Mouse (Mus musculus) adrenal gland, postnatal 14 days (tissue): Measurements from ENCODE around the gene Lrrc28. TPM values are rescaled to one million over a fixed set of nuclear protein-coding genes. Genes with fewer than 3 reads are reported as not detected.
"Not testable (repeated sequence)": the region's sequence is repeated elsewhere in the genome, so short reads cannot be mapped to it uniquely, and the experiment has no call there.

Source experiments
- DNase-seq: peaks from one replicate; pipeline ENCODE4 v3.0.0; 2021; ENCODE audit warnings: mixed read lengths
- total RNA-seq: library from RNA; stranded (reverse); gene quantifications from 2 replicates; pipeline ENCODE4 v1.2.3, GENCODE M21; 2021

Gene Lrrc28
- total RNA-seq, 1 experiment from 2014 or later, result 19.5 TPM

DNA sequence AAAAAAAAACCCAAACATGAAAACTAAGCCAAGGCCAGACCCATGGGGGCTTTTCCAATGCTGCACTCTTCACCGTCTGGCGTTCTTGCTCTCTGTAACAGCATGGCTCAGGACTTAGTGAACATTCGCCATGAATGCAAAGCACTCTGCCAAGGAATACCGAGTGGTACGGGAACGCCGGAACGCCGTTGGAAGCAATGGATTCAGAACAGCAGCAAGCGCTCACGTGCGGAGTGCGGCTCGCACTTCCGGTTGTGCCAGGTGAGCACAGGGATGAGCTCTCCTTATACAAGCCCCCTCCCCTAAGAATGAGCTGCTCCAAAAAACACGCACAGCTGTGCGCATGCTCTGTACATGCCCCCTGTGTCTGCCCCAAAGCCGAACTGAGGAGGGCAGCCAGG is 116.2 kb downstream of the Lrrc28 start:
- DNase-seq, result no peak

DNA sequence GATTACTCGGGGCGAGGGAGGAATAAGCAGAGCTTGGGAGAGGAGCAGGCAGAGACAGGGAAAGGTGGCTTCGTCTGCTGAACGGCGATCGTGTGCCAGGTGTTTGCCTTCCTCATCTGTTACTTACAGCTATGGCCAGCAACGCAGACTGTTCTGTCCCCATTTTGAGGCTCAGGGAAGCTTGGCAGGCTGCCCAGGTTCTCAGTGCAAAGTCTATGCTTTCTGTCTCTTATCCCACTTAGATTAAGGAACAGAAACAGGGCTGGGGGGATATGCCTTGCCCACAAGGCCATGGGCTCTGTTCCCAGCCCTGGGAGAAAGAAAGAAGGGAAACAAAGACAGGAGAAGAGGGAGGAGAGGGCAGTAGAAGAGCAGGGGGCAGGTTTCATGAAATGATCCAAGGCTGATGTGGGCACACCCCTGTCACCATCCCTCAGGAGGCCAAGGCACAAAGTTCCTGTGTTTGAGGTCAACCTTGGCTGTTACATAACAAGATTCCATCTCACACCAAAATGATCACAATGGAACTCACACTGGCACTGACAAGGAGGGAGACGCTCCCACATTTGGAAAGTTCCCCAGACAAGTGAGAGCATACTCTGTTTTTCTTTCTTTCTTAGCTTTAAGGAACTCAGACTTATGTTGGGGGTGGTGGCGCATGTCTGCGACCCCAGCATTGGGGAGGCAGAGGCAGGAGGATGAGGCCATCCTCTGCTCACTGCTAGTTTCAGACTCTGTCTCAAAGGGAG is 116.8 kb downstream of the Lrrc28 start:
- peak; percentile 33 for DNase-seq

DNA sequence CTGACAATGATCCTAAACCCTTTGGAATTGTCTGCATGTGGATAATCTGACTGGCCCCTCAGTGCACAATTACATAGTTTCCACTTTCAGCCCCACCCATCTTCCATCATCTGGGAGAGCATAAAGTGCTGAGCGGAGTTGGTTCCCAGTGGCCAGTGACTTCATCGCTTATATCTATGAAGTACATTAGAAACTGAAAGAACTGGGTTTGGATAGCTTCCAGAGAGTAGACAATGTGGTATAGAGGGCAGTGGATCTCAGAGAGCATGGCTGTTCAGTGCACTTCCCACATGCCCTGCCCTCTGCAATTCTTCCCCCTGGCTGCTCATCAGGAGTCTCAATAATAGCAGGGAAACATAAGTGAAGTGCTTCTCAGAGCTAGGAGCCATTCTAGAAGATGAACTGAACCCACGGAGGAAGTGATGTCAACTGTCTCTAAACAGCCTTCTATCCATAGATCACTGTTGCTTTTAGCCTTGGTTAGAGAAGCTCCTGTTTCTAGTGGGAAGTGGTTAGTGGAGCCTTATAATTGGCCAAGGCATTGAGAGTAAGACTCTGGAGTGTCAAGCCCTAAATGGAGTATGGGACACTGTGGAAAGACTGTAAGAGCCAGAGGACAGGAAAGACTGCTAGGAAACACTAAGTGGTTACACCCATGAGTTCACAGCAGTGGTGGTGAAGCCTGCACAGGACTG is 119.0 kb downstream of the Lrrc28 start:
- no peak for DNase-seq

DNA sequence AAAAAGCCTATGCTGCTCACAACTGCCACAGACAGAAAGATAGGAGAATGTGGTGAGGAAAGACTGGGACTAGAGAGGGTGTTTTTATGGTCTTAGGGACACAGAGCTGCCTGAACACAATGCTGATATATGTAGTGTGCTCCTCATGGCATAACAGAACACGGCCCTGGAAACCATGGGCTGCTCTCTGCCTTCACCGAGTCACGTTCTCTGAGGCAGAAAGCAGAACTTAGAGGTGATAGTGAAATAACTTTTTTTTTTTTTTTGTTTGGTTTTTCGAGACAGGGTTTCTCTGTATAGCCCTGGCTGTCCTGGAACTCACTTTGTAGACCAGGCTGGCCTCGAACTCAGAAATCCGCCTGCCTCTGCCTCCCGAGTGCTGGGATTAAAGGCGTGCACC is 121.0 kb downstream of the Lrrc28 start:
- DNase-seq, result not testable (repeated sequence)

DNA sequence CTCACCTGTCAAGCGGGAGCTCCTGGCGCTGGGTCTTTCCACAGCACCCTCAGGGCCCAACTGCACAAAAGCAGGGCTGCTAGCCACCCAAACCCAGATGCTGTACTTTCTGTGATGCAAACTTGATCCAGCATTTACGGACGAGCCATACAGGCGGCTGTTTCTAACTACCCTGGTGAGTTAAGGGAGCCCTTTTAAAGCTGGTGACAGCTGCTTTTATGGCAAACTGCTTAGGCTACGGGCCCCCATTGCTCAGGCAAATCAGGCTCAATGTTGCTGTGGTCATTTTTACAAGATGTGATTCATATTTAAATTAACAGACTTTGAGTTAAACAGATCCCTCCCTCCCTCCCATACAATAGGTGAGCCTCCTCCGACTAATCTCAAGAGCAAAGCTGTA is 121.7 kb downstream of the Lrrc28 start:
- DNase-seq, result no peak

DNA sequence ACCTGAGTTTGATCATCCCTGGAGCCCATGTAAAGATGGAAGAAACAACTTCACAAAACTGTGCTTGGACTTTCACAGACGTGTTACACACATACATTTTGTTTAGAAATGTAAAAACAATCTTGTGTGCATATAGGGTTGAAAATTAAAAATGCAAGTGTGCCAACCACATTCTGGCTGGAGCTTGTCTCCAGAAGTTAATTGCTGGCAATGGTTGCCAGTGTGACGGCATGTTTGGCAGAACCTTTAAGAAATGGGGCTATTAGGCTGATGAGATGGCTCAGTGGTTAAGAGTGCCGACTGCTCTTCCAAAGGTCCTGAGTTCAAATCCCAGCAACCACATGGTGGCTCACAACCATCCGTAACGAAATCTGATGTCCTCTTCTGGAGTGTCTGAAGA is 123.3 kb downstream of the Lrrc28 start:
- DNase-seq, result not testable (repeated sequence)

DNA sequence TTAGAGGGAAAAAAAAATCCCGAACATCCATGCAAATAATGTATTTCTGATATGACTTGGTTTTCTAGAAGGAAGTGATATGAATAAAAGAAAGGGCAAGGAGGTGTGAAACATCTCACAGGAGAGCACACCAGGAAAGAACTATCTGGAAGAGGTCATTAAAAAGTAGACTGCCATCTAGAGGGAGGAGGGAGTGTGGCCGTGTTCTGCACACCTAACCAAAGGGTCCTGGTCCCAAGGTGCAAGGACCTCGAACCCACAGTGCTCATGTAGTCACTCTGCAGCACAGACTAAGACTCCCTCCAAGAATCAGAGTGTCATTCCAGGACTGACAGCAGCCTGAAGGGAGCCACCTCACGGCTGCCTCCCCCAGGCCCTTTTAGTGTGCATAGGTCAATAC is 124.1 kb downstream of the Lrrc28 start:
- DNase-seq, result no peak

DNA sequence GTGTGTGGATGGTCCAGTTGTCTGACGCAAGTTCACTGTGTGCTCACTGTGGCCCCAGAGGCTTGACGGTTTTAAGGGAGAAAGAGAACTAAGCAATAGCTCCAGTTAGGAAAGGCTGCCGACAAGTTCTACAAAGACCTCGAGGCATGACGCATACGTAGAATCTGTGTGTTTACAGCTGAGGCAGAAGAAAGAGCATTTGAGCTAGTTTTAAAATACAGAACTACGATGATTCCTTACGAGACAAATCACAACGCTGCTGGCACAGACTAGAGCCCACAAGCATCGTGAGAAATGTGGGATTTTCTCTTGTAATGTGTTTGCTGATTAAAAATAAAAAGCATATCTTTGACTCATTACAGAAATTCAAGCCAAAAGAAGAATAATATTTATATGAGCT is 125.1 kb downstream of the Lrrc28 start:
- DNase-seq, result no peak

DNA sequence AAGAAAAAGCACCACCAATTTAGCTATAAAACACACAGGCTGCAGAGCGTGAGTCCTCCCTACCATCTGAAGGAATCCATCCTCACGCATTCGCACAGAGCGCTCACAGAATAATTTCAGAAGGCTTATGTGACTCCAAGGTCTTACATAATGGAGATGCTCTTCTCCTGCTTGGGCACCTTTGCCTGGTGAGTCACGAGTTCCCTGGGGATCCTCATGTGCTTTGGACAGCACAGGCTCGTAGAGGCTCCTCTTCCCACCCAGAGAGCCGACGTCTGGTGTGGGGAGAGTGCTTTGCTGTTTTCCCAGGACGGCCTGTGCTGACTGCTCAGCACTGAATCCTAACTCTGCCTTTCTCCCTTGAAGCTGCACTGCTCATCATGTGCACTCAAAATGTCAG is 129.4 kb downstream of the Lrrc28 start:
- DNase-seq, result no peak

DNA sequence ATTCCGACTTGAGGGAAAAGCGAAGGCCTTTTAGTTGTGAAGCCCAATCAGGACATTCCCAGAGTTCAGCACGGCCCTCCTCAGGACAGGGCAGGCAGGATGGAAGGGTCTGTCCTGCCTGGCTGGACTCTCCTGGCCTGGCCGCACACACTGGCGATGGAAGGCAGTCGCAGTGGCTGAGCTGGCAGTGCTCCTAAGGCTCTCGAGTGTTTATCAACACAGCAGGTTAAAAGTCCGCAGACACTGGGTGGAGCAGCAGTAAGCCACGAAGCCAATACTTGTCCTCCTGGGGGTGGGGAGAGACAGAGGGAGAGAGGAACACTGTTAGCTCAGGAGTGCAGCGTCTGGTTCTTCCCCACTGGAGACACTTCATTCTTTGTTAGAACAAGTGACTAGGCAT is 130.2 kb downstream of the Lrrc28 start:
- DNase-seq, result peak; percentile 23

DNA sequence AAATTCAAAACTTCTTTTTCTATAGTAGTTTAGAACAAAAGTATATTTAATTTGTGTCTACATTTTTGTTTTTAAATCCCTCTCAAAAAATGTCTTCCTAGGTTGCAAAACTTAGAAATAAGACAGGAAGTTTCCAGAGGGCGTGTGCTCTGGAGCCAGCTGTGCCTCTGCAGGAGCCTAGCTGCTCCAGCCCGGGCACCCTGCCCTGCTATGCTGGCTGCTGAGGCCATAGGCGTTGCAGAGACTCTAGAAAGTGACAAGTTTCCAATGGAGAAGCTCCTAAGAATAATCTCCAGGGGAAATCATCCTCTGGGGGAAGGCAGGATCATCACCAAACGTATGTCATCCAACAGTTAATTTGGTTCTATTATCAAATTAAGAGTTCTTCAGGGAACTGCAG is 130.7 kb downstream of the Lrrc28 start:
- peak; percentile 39 for DNase-seq

DNA sequence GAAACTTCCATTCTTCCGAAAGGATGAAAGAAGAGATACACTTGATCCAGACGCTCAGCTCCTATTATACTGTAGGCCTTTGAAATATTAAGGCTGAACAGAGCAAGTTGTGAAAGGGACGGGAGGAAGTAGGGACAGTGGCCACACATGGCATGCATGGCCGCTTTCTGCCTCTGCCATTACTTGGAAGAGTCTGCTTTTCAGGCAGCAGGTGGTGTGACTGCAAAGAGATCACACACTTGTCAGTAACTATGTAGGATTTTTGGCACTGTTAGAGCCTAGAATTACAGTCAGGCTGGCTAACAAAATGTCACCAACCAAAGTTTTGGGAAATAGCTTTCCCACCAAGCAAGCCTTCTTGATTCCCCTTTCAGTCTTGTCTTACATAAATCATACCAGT is 131.4 kb downstream of the Lrrc28 start:
- DNase-seq, result no peak

DNA sequence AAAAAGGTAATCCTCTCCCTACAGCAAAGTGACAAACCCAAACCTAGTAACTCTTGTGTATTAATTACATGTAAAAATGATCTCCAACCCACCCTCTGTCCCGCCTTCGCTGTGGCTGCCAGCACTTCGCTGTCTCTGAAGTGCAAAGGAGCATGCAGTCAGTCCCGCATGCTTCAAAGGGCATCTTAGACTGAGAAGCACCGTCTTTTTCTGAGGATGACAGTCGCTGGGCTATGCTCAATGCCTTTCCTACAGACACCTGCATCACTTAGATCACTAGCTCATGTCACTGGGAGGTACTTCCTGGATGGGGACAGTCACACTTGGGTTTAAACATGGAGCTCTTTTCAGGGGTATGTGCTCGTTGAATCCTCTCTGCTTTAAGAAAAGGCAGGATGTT is 133.5 kb downstream of the Lrrc28 start:
- no peak for DNase-seq

DNA sequence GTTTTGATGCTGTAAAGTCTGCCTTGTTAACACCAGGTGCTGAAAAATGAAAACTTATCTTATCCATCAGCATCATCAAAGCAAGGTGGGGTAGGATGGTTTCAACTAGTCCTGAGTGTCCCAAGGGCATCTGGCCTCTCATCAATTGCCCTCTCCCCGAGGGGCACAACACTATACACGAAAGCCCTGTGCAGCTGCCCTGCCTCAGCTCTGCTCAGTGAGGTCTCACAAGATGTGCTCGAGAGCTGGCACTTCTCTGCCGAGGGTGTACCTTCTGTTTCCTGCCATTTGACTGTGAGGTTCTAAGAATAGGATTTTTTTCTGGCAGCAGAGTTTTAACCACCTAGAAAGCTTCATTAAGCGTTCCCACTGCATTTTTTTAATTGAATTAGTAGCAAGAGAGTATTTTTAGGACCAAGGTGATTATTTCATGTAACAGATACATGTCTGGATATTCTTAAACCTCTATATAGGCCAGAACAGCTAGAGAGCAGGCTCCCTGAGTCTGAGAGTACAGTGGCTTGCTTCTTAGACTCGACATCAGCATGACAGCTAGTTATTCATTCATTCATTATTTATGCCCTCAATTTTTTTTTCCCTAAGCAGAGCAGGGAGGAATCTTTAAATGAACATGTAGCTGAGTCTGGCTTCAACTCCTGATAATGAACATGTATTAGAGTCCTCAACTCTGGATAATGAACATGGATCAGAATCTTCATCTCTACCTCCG is 141.6 kb downstream of the Lrrc28 start:
- DNase-seq, result no peak

DNA sequence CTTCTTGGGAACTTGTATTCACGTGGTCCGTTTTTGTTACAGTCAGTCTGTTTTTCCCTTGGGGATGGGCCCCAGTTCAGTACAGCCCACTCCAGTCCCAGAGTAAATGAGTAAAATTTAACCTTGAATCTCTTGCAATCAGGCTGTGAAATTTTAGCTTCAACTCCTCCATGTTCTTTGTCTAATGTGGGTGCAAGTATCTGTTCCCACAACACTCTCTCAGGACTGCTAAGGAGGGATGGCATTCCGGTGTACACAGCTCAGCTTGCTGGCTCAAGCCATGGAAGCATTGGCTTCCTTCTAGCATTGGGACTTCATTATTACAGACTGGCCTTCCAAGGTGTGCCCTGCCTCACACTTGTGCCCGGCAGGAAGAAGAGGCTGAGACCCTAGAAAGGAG is 142.4 kb downstream of the Lrrc28 start:
- no peak for DNase-seq

DNA sequence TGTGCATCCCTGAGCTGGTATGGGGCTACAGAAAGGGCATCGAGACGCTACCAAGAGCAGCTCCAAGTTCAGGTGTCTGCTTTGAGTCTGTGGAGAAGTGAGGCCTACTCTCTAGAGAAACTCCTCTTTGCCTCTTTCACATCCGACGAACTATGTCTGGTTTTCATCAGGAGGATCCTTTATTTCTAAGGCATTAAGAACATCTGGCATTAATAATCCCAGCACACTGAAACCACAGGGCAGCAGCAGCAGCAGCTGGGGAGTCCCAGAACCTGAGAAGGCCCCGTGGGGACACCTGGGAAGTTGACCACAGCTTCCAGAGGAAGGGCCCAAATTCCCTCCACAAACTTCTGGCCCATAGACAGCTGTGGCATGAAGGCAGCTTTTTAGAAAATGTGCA is 144.2 kb downstream of the Lrrc28 start:
- no peak for DNase-seq

DNA sequence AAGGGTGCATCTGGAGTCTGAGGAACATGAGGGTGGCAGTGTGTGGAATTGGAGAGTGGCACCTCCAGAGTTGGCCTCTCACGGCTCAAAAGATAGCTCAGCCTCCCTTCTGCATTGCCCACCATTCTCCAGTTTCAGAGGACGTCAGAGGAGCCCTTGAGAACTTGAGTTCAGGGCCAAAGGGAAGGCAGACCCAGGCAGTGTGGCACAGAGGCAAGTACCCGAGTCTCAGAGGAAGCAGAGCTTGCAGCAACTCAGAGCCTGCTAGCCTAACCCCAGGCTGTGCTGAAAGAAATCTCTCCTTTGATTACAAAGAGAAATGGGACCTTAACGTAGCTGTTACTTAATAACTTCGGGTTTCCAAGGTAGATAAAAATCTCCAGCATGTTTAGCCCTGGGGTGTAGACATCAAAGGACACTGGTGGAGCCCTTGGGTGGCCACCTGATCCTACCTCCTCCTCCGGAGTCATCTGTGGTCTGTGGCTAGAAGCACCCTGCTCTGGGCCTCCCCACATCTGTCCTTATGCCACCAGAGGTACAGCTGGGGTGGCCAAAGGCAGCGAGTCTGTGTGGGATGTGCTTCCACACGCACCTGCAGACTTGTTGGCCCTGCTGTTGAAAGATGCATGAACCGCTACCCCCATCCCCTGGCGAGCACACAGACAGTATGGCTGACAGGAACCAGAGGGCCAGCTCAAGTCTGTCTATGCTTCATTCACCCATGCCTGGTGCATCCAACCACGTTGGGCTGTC is 144.8 kb downstream of the Lrrc28 start:
- DNase-seq, result no peak

DNA sequence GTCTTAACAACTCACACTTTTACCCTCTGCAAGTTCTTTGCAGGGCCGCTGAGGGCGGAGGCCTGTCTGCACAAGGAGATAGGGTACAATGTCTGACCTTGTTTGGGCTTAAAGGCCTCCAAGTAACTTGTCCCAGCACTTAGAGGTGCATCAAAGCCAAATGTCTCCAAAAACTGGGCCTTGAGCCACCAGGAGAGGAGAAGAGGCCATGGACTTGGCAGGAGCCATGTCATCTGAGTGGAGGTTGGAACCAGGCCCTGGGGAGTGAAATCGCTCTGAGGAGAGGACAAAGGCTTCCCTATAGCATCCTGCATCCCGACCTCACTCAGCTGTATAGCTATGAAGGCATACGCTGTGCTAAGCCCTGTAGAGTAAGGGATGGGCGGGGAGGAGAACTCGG is 145.6 kb downstream of the Lrrc28 start:
- peak; percentile 69 for DNase-seq

DNA sequence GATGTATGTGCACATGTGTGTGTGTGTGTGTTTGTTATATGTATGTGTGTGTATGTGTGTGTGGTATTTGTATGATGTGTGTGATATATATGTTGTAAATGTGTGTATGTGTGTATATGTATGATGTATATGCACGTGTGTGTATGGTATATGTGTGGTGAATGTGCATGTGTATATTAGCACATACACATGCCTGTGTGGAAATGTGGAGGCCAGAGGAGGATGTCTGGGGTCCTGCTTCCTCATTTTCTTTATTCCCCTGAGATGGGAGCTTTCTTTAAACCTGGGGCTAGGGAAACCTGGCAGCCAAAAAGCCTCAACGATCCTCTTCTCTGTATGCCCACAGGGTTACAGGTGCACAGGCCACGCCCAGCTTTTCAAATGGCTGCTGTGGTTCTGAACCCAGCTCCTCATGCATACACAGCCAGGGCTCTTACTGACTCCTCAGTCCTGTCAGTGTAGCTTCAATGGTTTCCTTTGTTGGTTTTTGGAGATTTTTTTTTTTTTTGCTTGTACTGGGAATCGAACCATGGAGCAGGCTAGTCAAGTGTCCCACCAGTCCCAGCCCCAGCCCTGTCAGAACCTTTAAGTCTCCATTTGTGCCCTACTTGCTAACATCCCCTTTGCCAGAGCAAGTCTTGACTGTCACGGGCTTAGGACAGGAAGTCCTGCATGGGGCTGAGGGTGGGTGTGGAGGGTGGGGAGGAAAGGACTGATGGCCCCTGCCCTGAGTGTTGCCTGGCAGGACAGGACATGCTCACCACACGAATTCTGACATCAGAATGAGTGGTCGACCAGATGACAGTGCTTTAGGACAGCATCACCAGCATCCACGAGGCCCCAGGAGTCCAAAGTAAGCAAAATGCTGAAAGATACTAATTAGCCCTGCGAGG is 151.0 kb downstream of the Lrrc28 start:
- DNase-seq, result no peak

DNA sequence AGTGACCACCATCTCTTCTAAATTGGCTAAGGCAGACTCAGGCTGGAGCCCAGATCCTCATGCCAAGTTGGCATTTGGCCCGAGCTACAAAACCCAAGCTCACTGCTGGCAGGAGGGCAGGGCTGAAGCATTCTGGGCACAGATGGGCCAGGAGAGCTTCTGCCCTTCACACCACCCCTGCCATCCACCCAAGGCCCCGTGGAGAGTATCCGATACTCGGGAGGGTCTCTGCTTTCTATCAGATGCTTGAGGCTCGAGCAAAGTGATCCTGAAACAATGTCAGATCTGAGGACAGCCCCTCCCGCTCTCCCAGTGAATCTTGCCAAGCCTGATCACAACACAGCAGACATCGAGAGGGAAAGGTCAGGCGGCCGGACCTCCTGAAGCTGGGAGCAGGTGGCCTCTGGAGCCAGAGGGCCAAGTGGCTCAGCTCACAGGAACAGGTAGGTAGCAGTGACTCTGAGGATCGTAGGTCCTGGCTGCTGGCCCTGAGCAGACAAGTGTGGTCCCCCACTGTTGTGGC is 157.1 kb downstream of the Lrrc28 start:
- peak; percentile 89 for DNase-seq
